Mouse (Mus musculus): ENCODE measurements around the gene Mtg2.

Mtg2 gene

DNA sequence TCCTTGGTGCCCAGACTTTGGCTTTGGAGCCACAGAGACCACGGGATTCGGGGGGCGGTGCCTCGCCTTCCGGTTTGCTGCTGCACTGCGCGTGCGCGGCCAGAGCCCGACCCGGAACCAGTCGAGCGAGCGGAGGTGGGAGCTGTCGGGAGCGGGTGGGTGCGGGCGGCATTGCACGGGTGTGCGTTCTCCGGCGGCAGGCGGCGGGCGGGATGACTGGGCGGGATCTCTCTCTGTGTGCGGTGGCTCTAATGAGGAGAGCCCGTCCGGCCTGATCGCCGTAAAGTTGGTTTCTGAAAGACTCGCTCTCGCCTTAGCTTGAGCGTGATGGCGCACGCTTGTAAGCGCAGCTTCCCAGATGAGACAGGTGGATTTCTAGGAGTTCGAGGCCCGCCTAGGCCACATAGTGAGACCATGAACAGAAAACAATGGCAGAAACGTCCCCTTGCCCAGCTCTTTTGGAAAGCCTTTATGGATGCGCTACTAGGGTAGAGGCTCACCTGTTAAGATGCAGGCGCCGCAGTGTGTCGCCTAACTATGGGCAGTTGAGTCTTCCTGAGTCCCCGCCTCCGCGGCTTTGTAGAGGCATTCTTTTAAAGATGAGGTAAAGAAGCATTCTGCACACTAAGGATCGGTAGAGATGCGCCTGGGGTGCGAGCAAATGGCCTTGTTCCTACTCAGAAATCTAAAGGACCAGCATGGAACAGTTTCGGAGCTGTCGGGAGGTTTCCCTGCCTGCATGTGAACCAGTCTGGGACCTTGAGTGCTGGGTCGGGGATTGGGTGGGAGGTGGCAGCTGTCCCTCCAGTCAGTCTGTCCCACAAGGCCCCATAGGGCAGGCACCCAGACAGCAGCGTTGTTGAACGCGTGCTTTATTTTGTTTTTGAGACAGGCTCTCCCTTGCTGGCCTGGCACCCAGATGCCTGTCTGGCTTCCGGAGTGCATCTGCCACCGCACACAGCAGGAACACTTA, at the start of gene Mtg2:
Mtg2 (plus strand) TSS at position 108 of the 973 bp plus-strand sequence.
- DNase-seq = peak; percentile 93

DNA sequence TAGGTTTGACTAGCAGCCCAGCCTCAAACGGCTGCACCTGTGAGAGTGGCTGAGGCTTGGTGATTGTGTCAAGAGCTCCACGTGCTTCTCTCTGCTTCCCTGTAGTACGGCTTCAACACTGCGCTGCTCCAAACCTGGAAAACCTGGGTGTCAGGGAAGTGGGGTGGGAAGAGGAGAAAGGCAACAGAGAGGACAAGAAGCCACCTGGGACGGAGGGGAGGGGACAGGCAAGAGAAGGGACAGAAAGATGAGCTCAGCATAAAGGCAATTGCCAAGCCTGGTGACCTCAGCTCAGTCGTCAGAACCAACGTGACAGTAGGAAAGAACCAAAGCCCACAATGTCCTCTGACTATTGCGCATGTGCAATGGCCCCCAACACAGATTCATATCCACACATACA, 49.5 kb upstream of the Mtg2 start:
- DNase-seq = no peak

DNA sequence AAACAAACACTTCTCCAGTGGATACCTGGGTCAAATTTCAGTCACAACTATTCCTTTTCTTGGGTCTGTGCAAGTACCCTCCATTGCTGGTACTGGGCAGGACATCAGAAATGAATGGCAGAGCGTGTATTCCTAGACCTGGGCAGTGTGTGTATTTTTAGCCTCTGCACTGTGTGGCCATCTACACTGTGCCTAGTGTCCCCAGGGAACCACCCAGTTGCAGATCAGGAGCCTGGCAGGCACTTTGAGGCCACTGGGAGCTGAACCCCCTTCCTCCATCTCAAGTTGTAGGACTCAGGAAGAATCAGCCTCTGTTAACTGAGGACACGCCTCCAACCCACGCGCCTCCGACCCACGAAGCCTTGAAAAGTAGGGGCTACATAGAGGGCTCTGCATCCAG, 47.6 kb upstream of the Mtg2 start:
- no peak for DNase-seq

DNA sequence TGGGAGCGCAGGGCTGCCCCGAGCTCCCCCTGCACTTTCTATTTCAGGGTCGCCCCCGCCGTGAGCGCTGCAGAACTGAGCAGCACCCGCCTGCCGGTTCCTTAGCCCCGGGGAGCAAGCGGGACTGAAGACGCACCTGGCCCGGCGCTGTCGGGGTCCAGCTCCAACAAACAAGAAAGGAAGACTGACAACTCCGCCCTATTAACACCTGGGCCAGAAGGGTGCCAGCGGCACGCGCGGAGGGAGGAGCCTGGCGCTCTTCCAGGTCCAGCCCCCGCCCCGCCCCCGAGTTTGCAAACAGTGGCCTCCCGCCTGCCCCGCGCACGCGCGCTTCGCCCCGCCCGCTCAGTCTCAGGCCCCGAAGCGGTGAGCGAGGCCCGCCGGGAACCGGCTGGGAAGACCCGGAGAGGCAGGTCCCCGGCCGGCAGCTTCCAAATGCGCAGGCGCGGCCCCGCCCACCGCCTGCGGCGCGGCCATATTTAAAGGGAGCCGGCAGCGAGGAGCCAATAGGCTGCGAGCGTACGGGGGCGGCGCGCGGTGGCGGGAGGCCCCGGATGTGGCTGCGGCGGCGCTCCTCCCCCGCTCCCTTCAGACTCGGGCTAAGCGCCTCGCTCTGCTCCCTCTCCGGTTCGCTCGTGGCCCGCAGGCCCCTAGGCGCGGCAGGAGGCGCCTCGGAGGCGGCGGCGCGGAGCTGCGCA, 45.8 kb upstream of the Mtg2 start, which contains the start of gene Lsm14b:
Lsm14b (plus strand) TSS at position 587 of the 698 bp plus-strand sequence.
- peak; percentile 99 for DNase-seq

DNA sequence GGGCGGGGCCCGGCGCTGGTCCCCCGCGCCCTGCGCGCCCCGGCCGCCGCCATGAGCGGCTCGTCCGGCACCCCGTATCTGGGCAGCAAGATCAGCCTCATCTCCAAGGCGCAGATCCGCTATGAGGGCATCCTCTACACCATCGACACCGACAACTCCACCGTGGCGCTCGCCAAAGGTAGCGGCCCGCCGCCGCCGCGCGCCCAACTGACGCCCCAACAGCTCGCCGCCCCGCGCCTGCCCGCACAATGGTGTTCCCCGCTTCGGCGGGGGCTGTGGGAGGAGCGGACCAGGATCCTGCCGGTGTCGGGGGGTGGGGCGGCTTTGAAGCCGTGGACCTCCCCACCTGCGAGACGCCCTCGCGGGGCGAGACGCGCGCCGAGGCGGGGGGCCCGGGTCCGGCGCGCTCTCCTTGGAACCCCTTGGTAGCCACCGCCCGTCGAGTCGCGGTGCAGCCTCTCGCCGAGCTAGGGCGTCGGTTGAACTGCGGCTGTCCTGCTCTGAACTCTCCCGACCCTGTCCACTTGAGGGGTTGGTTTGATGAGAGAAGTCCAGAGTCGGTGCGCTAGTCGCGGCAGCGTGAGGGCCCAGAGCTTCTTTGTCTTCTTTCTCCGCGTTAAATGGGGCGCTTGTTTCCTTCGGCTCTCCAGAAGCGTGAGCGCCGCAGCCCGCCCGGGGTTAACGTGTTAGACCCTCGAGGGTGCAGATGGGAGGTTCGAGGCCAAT, 45.1 kb upstream of the Mtg2 start:
- DNase-seq = no peak

DNA sequence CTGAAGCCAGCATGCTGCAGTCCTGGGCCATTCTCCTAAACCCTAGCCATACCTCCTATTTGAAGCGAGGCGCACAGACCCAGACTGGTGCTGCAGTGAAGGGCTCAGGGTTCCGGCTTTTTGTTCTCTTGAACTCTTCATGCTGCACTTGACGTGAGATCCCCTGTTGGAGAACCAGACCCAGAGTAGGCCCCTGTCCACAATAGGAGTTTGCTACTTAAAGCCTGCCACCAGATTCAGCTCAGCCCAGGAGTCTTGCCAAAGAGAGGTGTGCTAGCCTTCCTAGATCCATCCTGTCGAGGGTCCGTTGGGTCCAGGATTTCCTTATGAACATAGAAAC, 44.6 kb upstream of the Mtg2 start:
- DNase-seq = no peak

DNA sequence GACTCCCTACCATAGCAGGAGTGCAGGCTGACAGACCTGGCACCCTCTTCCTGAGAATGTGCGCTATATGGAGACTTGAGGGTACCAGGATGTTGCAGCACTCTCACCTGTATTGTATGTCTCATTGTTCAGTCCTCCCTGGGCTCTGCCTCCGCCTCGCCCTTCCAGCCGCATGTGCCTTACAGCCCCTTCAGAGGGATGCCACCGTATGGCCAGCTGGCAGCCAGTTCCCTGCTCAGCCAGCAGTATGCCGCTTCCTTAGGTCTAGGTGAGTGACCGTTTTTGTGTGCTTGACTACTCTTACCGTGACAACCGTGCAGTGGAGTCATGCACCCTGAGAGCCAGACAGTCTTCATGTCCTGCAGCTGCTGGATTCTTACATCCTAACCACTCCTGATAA, 42.6 kb upstream of the Mtg2 start:
- DNase-seq = no peak

DNA sequence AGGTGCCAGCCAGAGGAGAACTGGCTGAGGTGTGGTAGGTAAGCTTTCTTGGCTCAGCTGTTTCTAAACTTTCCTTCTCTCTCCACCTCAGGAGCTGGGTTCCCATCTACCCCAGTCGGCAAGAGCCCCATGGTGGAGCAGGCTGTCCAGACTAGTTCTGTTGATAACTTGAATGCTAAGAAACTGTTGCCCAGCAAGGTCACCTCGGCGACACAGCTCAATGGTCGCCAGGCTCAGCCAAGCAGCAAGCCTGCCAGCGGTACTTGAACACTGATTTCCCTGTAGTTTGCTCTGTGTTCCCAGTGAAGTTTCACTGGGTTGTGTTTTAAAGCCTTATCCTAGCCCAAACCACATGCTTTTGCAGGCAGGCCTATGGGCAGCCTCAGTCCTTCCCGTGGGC, 39.1 kb upstream of the Mtg2 start:
- DNase-seq = peak; percentile 60

DNA sequence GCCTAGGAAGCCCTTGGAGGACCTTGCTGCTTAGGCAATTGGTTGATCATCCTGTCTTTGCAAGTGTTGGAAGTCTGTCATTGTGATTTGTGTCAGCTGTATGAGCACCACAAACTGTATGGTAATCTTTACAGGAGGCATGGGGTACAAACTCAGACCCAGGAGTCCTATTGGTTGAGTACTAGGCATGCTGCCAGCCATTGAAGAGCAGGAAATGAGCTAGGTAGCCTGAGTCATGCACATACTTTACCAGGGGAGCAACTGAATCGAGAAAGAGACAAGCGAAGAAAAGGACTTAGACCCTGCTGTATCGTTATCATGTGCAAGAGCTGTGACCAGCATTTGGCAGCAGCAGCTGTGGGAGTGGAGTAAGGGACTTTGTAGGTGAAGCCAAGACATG, 37.5 kb upstream of the Mtg2 start:
- no peak for DNase-seq

DNA sequence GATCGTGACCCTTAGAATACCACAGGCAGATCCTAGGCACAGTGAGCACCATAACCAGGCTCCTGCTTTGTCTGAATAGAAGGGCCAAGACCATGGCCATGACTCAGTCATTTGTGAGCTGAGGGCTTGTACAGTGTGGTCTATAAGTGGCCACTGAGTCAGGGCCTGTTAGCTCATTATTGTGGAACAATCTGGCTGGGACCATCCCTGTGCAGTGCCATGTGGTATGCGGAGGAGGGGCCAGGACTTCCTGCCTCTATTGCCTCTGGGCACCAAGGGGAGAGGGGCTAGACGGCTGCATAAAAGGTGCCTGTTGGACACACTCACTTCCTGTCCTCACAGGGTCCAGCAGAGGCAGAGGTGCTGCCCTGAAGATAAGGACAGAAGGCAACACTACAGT, 36.4 kb upstream of the Mtg2 start:
- no peak for DNase-seq

DNA sequence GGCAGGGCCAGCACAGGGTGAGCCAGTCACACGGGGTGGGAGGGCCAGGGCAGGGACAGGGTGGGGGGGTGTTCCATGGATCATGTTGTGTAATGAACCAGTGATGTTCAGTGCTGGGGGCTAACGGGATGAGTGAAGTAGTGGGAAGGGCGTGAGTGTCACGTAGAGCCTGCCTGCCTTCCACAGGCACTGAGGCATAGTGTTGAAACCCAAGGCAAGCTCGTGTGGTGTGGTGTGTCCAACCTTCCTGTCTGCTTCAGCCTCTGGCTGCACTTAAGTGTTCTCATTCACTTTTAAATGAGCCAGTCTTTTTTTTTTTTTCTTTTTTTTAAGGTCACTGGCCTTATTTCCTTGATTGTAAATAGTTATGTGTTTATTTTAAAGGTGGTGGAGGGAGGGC, 35.6 kb upstream of the Mtg2 start:
- DNase-seq = no peak

DNA sequence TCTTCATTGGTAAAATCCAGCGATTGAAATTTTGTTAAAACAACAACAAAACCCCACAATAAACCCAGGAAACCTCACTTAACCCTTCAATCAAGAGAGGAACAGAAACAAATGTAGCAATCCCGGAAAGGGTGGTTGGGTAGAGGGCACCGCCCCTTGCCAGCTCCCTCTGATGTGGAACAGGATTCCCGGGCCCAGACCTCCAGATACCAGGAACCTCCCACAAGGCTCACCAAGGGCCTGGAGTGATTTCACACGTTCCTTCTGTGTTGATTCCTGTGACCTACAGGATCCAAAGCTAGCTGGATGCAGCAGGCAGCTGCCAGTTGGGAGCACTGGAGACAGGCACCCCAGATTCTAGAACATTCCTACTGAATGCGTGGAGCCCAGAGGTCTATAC, 30.0 kb upstream of the Mtg2 start:
- no peak for DNase-seq

DNA sequence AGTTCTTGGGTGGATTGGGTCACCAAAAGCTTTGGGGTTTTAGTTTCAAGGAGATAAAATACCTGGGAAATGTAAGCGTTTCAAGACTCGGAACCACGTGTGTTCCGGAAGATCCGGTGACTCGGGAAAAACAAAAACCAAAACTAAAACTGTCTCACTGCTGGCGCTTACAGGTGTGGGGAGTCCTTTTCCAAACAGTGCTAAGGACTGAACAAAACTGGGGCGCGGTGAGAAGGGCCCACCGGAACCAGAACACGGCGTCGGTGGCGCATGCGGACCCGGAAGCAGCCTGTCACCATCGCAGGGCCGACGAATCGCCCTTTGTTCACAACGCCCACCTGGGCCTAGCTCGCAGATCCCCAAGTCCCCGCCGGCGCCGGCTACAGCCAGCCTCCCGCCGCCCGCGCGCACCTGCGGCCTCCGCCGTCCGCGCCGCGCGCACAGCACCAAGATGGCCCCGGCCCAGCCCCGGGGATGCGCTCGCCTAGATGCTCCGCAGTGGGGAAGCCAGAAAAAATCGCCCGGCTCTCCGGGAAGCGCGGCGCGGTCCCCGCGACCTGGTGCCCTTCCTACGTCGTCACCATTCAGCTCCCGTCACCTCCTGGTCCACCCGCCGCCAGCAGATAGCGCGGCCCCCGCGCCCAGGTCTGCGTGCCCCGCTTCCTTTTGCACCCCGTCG, 28.7 kb upstream of the Mtg2 start:
- no peak for DNase-seq

DNA sequence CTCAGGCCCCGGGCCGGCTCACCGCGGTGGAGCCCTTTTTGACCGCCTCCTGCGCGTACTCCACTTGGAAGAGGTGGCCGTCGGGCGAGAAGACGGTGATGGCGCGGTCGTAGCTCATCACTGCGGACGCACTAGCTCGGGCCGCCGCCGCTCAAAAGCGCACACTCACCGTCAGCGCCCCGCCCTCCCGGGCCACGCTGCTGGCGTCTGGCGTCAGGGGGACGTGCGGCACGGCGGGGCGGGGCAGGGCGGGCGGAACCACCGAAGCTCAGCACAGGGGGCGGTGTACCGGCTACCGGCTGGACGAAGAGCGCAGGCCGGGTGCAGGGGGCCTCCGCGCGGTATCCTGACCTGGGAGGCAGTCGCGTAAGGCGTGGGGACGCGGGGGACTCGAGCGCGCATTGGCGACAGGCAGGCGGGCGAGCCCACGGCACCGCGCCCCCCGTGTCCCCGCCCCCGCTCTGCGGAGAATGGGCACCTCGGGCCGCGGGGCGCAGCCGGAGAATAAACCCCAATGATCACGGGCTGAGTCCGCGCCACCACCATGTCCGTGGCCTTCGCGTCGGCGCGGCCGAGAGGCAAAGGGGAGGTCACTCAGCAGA, 28.0 kb upstream of the Mtg2 start, which contains the start of the genes Psma7 and Ss18l1:
Psma7 (minus strand) TSS at position 178 of the 602 bp plus-strand sequence.
Ss18l1 (plus strand) TSS at position 254 of the 602 bp plus-strand sequence.
- DNase-seq = peak; percentile 81

DNA sequence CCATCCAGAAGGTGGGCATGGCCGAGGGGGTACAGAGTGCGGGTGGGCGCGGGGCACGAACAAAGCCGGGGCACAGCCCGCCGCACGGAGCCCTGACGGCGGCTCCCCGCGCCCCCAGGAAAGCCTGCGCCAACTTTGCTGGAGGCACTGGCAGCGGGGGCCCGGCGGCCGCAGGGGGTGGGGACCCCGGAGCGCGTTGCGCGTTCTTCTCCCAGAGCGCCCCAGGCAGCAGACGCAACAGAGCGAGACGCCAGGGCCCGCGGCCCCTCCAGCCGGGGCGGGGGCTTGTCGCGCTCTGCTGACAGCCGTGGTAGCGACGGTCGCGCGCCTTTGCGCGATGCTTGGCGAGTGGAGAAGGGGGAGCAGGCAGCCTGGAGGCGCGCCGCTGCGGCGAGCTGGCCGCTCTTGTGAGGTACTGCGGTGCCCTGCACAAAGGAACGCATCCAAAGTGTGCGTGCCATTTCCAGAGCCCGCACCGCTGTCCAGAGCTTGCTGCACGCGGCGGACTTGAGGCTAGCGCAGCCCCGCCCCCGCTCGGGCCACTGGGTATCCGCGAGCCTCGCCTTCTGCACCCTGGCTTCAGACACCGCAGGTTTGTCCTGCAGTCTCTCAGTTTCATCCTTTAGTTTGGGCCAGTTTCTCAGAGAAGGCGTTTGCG, 27.4 kb upstream of the Mtg2 start:
- DNase-seq = no peak

DNA sequence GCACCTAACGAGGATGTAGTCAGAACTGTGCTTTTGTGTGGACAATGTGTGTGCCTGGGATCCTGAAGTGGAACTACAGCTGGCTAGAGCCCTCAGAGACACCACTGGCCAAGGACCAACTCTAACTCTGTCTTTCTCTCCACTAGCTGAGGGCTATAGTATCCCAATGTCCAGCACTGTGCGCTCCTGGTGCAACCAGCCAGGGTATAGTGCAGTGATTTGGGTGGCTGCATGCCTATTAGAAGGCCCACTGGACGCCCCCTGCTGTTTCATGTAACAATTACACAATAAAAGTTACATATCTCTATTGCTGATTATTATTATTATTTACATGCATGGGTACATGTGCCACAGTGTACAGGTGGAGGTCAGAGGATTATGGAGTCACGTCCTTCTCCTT, 25.1 kb upstream of the Mtg2 start:
- no peak for DNase-seq

DNA sequence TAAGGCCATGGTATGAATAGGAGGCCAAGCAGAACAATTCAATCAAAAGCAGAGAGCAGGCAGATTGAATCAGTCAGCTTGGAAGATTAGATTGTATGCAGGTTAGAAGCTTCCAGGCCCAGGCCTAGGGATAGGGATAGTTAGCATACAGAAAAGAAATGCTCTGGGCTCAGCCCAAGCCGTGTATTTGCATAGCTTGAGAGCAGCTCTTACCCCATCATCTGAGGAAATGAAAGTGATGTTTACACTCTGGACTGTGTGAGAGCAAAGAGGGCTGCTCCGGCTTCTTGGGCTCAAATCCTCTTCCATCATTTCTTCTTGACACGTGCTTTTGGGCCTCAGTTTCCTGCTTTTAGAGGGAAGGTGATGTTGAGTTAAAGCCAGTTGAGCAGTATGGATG, 22.8 kb upstream of the Mtg2 start:
- no peak for DNase-seq

DNA sequence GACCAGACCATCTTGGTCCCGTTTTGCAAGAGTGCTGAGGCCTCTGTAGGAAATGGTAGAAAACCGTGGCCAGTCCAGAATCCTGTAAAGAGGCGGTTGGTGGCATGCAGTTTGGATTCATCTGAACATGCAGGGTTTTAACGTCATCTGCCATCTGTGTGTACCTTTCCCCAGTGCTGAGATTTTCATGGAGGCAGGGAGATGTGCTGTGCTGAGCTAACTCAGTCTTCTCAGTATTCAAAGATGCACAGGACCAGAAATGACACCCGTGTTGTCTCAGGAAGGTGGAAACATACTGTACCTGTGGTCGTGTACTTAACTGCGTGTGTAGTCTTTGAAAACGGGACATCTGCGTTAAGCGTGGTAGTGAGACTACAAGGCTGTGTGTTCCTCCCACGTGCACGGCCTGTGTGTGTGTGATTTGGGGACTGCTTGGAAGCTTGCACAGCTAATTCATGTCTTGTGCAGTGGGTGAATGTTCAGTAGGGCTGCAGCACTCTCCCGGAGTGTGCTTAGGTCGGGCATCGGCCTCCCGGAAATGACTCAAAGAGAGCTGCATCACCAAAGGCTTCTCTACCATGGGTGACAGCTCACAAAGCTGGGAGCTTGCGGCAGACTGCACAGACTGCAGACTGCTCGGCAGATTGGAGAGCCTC, 22.3 kb upstream of the Mtg2 start:
- no peak for DNase-seq

DNA sequence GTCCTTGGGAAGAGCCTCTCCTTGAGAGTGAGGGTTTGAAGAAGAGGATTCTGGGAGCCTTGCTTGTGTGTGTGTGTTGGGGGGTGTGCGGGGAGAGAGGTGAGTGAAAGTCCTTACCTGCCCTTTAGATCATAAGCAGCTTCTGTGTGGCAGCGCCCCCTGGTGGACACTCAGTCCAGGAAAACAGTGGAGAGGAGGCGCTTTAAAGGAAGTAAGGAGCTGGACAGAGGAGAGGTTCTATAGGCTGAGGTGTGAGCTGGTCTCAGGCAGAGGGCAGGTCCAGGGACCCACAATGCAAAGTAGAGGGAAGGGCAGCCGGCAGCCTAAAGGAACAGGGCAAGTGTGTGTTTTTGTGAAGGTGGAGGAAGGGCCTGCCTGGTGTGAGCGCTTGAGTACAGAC, 19.4 kb upstream of the Mtg2 start:
- peak; percentile 74 for DNase-seq

DNA sequence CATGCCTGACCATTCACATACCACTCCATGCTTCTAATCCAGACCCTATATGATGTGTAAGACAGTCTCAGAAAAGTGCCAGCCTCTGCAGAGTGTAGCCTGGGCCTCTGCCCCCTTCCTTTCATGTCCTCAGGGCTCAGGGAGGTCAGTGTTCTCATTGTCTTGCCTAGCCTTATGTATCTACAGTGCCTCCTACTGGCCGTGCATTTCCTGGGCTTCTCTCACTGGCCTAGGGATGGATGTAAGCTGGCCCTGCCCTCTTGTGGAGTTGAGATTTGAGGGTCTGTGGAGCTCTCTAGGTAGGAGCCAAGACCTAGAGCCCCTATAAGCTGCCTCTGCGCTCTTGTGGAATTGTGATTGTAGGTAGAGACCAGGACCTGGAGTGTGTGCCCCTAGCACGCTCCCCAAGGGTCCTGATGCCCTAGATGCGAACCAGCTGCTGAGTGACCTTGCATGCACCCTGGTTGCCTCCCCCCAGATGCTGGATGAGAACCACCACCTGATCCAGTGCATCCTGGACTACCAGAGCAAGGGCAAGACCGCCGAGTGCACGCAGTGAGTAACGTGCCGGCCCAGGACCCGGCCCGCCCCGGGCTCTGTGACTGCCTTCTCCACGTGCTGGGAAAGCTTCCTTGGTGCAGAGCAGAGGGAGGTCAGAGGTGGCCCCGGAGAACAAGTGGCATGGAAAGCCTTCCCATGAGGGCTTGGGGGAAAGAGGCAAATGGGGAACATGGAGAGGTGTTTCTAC, 18.2 kb upstream of the Mtg2 start:
- DNase-seq = peak; percentile 35
